Mouse (Mus musculus): Measurements from ENCODE around the gene Gm6377. TPM values are rescaled to one million over a fixed set of nuclear protein-coding genes. Genes with fewer than 3 reads are reported as not detected.

Gene Gm6377
- total RNA-seq (2021) = 0.43 TPM in 1 of 2 replicates, not detected in the other
- long read RNA-seq = 0 reads

DNA sequence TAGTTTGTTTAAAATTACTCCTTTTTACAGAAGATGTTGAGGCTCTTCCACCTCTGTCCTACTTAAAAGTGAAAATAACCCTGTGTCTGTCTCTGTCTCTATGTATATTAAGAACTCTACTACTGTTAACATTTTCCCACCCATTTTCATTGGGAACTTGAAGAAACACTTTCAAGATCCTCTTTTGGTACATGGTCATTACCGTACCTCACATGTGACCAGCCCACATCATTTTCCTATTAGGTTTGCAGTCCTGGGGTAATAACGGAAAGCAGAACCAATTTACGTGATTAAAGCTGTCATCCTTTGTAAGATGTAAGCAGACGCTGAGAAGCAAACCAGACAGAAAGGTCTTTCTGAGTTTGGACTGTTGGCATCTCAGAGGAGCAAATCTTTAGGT, at the start of gene Gm6377:
Gene Gm6377 (plus strand): TSS at position 289 of the 400 bp plus-strand sequence.
- no peak for DNase-seq

DNA sequence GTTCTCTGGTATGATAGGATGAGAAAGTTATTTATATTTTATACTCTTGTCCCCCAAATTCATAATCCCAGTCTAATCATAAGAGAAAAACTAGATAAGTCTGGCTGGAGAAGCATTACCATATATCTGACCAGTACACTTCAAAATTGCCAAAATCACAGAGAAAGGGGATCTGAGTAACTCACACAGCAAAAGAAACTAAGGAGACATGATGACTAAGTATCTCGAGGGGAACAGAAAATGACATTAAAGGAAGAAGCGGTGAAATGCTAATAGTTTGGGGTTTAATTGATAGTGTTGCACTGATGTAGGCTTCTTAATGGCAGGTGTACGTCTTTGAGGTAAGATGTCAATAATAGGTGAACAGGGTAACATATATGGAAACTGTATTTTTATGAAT, 49.4 kb upstream of the Gm6377 start:
- no peak for DNase-seq

DNA sequence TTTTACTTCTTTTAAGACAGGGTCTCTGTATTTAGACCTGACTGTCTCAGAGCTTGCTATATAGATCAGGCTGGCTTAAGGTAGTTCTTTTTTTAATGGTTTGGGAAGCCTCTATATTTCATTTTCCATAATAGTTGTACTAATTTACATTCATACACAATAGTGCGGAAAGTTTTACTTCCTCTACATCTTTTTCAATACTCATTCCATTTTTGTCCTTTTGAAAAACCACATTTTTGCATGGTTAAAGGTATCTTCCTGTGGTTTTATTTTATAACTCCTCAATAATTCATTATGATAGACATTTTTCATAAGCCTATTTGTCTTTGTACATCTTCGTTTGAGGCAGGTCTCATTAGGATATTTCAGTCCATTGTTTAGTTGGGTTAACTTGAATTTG, 45.3 kb upstream of the Gm6377 start:
- no peak for DNase-seq

DNA sequence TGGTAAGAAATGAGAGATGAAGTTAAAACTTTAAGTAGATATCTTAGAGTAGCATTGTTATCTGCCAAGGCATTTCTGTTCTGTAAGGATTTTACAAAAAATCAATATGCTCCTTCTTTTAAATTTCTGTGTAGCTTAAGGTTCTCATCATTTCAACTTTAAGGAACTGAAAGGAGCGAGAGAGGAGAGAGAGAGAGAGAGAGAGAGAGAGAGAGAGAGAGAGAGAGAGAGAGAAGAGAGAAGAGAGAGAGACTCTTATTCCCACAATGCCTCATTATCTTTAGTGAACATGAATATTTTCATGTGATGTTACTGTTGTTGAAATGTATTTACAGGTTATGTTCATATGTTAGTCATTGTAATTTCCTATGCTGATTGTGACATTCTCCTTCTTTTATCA, 36.2 kb upstream of the Gm6377 start:
- DNase-seq = no peak

DNA sequence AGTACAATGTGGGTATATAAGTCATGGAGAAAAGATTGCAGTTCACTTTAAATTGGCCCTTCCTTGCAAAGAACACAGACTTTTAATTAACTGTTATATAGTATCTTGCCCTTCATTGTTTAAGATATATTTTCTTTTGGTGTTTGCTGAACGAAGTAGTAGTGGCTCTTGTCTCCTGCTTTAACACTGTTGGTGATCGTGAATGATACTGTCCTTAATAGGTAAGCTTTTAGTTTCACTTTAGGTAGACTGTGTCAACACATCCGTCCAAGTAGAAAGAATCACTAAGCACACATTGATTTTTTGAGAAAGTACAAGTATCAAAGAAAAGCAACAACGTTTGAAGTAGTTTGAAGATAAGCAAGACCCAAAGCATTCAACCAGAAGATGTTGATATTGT, 35.7 kb upstream of the Gm6377 start:
- no peak for DNase-seq

DNA sequence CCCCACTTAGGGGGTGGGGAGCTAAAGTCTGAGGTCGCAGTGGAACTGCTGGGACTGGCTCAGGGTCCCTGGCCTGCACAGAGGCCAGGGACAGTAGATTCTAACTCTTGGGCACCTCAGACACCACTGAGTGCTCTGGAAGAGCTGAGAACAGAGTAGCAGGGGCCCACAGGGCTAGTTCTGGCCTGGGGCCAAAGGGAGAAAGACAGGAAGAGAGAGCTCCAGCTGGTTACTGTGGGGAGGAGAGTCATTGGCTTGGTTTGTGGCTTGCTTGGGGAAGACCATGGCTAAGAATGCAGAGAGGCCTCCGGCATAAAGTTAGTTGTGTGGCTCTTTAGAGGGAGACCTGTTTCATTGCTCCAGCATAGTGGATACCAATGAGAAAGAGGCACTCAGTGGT, 21.5 kb upstream of the Gm6377 start:
- no peak for DNase-seq

DNA sequence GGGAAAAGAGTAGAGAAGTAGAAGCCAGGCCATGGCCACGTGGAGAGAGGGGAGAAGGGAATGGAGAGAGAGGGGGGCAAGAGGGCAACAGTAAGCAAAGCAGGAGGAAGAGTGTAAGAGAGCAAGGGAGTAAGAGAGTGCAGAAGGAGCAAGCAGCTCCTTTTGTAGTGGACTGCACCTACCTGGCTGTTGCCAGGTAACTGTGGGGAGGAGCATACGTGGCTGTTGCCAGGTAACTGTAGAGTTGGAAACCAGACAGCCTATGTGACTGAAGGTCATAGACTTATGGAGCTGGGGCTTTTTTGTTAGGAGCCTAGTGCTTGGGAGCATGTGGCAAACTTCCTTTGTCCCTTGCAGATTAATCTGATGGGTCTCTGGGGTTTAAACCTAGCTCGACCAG, 21.1 kb upstream of the Gm6377 start:
- DNase-seq = no peak

DNA sequence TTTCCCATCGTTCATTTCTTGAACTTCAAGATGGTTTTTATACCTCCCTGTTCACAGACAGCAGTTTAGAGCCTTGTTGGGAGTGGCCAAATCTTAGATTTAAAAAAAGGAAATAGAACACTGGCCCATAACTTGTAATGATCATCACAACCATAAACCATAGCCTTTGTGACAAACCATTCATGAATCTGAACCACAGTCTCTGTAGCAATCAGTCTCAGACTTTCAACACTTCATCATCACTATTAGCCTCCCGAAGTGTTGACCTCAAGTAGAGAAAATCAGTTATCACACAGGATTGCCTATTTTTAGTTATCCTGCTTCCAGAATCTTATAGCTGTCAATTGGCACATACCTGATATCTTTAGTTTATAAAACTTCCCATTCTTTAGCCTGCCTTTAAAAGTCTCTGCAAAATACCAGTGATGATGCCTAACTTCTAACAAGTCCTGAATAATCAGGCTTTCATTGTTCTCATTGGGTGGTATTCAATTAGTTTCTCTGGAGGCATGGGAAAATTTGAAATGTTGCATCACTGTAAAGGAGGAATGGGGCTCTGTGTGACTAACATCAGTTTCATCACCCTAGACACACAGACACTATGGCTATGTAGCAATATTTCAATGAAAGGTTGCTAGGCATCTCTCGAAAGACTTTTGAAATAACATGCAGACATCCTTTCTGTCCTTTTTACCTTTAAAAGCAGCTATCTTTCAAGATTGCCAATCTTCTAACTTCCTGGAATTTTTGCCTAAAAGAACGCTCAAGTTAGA, 11.7 kb upstream of the Gm6377 start:
- DNase-seq = no peak

DNA sequence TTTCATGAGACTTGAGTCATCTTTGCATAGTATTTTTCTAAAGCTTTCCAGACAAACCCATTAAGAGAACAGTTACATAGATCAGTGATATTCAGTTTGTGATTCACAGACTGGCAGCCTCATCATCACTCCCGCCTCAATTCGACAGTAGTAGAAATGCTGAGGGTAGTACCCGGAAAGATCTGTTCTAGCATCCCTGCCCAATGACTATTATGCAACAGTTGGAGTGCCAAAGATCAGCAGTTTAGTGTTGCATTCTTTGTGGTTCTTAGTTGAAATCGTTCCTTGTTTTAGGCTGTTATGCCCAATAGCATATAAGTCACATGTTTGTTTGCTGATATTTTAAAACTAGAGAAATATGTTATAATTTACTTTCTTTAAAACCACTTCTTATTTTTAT, 6.9 kb upstream of the Gm6377 start:
- DNase-seq = no peak

DNA sequence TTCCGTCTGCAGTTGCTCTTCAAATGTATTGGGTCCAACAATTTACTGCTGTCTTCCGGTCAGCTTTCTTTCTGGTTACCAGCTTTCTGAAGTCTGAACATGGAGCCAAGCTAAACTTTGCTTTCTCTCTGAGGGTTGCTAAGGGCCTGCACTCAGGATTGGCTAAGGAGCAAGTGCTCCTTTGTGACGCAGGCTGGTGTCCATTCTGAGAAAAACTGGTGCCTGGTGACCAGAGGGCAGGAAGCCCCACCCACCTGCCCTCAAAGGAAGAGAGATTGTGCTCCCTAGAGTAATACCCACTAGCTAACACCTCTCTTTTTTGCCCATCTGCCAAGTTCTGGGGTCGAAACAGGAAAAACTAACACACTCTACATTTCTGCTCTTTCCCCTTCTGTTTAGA, 5.6 kb upstream of the Gm6377 start:
- DNase-seq = no peak

DNA sequence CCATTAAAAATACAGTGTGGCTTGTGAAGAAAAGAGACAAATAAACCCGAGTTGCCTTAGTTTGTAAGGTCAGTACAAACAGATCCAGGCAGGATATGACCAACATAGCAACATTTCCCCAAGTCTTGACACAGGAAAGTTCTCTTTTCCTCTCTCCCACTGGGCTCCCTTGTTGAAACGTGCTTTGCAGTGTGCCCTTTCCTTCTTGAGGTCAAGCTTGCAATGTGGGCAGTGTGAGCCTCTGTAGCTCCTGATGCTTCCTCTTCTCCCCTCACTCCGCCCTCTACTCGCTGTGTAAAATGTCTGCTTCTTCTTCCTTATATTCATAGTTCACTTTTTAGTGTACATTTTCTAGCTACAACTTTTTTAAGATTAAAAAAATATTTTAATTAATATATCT, 5.1 kb upstream of the Gm6377 start:
- DNase-seq = no peak

DNA sequence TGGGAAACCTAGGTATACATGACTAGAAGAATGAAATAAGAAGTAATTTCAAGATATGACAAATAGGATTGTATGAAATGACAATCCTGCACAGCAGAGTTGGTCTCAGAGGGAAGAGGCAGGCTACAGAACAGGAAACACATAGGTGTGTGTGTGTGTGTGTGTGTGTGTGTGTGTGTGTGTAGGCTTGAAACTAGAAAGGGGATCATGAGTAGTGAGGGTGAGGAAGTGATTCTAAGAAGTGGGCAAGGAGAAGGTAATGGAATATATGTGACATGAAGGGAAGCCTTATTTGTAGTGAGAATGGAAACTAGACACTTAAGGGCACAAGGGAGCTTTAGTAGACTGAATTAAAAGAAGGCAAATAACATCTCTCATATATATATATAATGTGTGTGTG, 11.3 kb downstream of the Gm6377 start:
- DNase-seq = no peak

DNA sequence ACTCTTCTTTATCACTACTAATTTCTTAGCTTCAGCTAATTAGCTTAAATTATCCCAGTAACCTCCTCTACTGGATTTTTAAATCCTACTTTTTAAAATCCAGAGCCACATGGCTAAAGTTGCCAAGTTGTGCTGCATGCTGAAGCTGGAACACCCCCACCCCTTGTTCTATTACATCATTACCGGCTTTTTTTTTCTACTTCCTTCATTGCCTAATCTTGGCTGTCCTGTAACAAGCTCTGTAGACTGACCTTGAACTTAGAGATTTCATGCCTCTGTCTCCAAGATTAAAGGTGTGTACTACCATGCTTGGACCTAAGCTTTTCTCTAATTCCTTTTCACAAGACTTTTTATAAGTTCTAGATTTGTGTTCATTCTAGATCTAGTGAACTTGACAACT, 32.2 kb downstream of the Gm6377 start:
- DNase-seq = no peak

DNA sequence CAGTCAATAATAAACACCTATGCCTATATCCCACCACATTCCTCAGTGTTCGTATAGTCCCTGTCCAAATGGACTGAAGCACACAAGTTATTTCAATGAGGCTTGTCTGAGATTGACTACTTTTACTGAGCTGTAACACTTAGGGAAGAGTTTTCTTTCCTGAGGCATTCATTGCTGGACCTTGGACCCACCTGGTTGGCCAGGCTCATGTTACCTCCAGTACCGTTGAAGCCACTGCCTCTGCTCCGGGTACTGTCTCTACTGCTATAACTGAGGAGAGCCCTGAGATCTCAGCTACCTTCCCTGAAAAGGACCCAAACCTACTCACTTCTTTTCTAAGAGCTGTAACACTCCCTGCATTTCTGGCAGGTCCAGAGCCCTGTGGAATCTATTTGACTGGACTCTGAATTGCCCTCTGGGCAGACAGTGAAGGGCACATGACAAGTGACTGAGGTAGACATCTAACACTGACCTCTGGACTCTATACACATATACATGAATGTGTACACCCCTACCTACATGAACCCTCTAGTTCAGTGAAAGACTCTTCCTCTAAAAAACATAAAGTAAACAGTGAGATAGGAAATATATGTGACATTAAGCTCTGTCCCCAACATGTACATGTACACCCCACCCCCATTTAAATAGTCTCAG, 39.0 kb downstream of the Gm6377 start:
- DNase-seq = no peak

DNA sequence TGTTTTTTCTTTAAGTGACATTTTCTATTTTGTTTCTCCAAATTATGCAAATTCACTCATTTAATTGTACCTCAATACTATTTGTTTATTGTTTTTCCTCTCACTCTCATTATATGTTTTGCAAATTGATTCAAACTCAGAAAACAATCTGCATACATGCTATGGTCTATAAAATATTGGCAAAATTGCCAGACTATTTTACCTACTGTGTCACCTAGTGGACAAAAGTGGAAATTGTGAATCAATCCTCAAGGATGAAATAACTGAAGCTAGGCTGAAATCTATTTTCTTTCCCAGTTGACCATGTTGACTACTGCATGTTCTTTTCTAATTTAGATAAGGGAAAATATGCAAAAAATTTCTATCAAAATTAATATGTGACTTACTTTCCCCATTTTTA, 41.6 kb downstream of the Gm6377 start:
- no peak for DNase-seq

Other genes starting within 250 kb of the Gm6377 start
- 13.4 and 21.6 TPM in 2 replicates for gene Hmgn5, start 183.4 kb upstream of the Gm6377 start, total RNA-seq (2021)
- gene Sh3bgrl, start 101.4 kb upstream of the Gm6377 start, total RNA-seq (2021) = 111 and 123 TPM in 2 replicates

Measured in adrenal gland, postnatal 25 days (tissue).